15 mouse cellular contexts compared by ENCODE assay signal in the genomic region with DNA sequence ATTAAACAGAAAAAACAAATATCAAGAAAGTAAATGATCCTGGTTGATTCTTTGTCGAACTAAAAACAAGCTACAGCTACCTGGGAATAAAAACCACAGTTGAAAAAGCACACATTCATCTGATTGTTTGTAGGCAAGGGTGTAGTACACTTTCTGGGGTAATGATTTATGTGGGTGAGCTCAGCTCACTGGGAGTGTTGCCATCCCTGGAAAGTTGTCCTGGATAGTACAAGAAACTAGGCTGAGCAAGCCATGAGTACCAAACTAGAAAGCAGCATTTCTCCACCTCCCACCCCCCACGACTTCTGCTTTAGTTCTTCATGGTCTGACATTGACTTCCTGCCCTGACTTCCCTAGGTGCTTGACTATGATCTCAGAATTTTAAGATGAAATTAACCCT.
DNase-seq lines count a peak whose midpoint lies in the region.
"Had no signal": no experiment of that assay in that cellular context is flagged by ENCODE, and none has a peak within 500 bp of the region (broad histone marks: within the 10 kb centered on the region; RNA-seq: fewer than 3 reads in every experiment).

No protein-coding gene starts in this region.

- DNase-seq in left cerebral cortex, adult 18-20 months (ENCODE audit: low spot score in 2 of 2): peak; percentile 6 to 12
- DNase-seq in left cerebral cortex, postnatal 10 days (ENCODE audit: extremely low spot score in 1 of 2, low spot score in 2 of 2): no peak
- peak; percentile 11 for DNase-seq in right cerebral cortex, adult 18-20 months
- no peak for DNase-seq in right cerebral cortex, postnatal 14 days
- peak; percentile 41 for DNase-seq in brain, adult 2 months (ENCODE audit: low read depth, low spot score)
- peak; percentile 13 for DNase-seq in telencephalon, adult 2 months (ENCODE audit: low read depth, low spot score)
- DNase-seq: adrenal gland, adult 2 months; adrenal gland, postnatal 14 days; cerebellum, adult 11-12 months; cerebellum, adult 8-10 months; cerebellum, postnatal 10 days; gastrocnemius, postnatal 25 days; heart, adult 18-20 months; heart, postnatal 10 days; heart, postnatal 36 days had no signal

- intact Hi-C loops in left cerebral cortex, postnatal 10 days (cut with DNase I): no loop called here

Comparison
In these comparisons a context has a peak if more than half of its experiments do, and no peak if none do; other contexts are left out.
1. DNase-seq: peak in left cerebral cortex, adult 18-20 months (2 of 2), right cerebral cortex, adult 18-20 months (single experiment), brain, adult 2 months (single experiment) and telencephalon, adult 2 months (single experiment); none in left cerebral cortex, postnatal 10 days (0 of 2) and right cerebral cortex, postnatal 14 days (single experiment).